Mouse (Mus musculus) lung, postnatal 25 days (tissue): ENCODE results near the gene Cdv3.

Experiments used
- DNase-seq: peaks from one replicate; pipeline ENCODE4 v3.0.0; 2022; ENCODE audit warnings: low spot score

Gene Cdv3

DNA sequence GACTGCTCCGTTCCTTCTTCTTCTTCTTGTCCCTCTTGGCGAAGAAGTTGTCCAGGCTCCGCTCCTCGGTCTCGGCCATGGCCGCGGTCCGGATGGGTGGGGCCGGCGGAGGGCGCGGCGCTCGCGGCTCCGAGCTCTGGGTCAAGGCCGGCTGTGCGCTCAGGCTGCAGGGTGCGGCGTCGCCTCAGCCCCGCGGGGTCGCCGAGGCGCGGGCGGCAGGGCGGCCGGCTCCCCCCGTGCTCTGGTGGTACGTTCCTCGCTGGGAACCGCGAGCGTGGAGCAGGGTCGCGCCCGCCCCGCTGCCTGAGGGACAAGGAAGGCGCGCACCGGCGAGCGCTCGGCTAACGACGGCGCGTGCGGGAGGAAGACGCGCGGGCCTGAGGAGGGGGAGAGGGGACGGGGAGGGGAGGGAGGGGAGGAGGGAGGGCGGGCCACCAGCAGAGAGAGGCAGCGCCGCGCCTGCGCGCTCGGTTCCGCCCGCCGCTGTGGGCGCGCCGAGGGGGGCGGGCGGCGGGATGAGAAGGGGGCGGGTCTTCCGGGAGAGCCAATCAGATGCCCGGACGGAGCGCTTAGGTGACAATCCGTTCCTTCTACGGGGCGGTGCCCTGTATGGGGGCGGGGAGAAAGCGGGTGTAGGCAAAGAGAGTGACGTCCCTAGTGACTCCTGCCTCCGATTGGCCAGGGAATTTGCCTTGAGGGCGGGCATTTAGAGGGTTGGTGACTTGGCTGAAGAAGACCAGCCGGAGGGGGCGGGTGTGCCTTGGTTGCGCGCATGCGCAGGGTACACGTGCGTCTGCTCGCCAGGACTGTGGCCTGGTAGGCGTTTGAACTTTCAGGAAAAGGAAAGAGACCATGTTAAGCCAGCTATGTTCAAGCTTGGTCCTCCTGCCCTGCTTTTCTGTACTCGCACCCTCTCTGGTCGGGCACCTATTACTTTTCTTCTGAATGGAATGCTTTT lies at the start of gene Cdv3:
Gene Cdv3 (minus strand): TSS at position 551 of the 958 bp plus-strand sequence.
- peak; percentile 100 for DNase-seq

DNA sequence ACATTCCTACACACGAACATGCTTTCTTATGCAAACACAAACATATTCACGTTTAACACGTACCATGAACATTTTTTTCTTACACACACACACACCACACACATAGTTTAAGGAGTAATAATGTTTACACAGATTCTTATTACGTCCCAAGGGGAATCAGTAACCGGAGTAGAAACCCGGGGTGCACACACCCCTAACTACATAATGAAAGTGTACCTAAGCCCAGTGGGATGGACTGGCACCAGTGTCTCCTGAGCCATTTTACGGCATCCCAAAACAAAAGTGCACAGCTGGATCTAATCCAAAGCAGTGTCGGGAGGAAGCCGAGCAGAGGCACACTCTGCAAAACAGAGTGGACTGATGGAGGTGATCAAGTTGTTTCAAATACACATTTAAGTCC lies 47.8 kb upstream of the Cdv3 start:
- DNase-seq: no peak

DNA sequence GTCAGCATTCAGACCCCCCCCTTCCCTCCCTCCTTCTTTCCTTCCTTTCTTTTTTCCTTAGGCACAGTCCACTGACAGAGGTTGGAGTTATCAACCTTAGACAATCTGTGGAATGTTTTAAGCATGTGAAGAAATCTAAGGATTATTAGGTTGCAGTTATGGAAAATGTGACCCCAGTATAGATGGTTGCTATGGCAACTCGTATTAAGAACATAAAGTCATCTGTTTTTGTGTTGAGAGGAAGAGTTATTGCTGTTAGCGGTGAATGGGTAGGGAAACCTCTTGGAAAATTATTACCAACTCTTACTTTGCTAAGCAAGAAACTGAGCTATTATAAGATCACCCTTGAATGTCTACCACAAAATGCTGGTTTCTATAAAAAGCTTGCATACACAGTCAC lies 43.5 kb upstream of the Cdv3 start:
- DNase-seq: no peak

DNA sequence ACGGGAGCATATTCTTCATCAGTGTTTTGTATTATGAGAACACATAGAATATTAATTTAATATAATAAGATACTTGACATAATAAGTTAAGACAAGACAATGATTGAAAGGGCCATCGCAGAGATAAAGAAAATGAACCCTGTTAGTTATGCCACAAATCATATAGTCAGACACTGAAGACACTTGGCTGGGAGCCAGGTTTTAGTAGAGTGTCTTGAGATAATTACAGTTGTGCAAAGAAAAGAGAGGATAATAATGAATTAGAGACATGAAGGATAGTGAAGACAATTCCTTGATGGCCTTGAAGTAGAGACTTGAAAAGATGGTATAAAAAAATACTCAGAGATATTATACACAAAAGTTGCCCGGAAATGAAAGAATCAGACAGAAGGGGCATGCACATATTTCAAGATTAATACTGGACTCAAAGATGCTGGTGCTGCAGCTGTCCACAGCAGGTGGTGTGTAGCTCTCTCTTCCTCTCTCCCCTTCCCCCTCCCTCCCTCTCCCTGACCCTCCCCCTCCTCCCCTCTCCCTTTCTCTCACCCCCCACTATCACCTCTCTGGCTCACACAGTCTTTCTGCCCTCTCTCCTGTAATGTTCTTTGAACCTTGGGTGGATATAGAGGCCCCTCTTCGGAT lies 42.6 kb upstream of the Cdv3 start:
- DNase-seq: no peak

DNA sequence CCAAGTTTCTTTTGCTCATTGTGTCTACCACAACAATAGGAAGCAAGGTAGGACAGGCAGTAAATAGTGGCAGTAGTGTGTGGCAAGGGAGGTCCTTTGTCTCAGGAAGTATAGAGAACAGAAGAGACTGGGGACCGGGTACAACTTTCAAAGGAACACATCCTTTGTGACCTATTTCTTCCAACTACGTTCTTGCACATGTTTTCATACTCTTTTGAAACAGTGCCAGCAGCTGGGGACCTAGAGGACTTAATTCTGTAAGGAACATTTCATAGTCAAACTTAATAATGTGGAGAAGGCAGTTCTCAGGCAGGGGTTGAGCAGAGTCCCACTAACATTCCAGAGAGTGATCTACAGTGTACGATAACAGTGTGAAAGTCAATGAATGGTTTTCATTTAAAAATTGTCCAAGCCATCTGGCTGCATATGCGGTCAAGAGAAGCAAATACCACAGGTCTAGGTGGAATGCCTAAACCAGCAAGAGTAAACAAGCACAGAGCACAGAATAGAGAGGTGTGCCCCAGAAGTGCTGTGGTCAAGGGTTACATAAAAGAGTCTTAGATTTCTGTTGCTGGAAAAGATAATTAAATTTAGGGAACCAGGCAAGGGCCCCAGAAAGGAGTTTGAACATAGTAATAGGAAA lies 37.8 kb upstream of the Cdv3 start:
- peak; percentile 27 for DNase-seq

DNA sequence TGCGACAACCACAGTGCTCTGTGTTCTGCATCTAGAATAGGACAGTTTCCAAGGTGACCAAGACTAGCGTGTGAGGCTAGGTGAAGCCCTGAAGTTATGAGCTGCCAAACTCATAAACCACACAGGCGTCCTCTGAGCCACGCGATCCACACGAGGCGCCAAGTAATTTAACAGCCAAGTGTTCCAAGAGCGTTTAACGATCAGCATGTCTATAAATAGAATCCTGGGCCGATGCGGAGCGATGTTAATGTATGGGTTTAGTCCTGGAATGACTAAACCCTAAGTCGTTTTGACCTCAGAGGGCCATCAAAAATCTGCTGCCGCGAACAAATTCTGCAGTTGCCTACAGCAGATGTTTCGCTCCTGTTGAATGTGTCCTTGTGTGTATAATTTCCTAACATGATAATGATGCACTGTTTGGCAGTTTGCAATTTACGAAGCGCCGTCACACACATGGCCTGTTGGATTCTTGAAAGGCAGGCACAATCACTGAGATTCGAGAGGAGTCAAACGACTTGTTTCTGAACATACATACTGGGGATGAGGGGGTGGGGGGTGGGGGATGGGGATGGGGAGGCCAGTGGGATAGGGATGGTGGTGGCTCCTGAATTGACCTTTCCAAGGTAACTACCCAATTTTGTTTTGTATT lies 33.0 kb upstream of the Cdv3 start:
- no peak for DNase-seq

DNA sequence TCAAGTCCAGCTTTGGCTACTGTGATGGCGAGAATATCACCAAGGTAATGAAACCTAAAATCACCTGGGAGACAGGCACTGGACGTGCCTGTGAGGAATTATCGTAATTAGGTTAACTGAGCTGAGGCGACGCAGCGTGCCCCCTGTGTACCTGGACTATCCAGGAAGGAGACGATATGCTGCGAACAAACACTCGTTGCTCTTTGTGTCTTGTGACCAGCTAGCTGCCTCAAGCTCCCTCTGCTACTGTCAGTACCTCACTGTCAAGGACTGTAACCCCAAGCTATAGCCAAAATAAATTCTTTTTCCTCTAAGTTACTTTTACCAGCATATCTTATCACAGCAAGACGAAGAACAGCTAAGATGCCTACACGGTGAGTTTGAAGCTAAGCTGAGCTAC lies 27.6 kb upstream of the Cdv3 start:
- no peak for DNase-seq

DNA sequence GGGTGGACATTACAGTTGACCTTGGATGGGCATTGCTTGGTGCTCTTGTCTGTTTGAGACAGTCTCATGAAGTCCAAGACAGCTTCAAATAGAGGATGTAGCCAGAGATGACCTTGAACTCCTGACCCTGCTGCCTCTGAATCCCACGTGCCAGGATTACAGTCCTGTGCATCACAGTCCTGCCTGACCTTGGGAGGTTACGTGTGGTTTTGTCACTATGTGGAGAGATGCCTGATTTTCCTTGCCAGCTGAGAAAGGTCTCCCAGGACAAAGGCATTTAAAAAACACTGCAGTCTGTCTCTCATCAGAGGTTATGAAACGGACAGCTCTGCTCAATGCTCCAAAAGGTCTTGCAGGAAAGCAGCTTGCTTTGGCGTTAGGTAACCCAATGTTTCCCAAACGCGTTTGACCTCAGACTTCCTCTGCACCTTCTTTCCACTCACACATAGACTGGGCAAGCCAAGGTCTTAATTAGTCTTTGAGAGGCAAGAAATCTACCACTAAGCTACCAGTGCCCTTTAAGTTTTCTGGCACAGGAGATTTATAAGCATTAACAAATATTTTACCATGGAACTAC lies 26.2 kb upstream of the Cdv3 start:
- DNase-seq: no peak

DNA sequence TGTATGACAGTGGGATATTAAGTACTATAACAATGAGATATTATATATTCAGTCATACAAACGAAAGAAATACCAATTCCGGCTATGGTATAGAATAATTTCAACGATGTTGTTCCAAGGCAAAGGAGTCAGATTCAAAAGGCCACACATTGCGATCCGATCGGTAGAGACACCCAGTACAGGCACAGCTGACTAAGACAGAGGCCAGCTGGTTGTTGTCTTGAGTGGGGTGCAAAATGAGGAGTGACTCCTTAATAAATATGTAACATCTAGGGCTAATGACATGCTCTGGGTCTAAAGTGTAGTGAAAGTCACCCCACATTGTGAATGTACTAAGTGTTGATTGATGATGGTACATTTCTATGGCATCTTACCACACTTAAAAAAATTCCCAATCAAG lies 23.6 kb upstream of the Cdv3 start:
- no peak for DNase-seq

DNA sequence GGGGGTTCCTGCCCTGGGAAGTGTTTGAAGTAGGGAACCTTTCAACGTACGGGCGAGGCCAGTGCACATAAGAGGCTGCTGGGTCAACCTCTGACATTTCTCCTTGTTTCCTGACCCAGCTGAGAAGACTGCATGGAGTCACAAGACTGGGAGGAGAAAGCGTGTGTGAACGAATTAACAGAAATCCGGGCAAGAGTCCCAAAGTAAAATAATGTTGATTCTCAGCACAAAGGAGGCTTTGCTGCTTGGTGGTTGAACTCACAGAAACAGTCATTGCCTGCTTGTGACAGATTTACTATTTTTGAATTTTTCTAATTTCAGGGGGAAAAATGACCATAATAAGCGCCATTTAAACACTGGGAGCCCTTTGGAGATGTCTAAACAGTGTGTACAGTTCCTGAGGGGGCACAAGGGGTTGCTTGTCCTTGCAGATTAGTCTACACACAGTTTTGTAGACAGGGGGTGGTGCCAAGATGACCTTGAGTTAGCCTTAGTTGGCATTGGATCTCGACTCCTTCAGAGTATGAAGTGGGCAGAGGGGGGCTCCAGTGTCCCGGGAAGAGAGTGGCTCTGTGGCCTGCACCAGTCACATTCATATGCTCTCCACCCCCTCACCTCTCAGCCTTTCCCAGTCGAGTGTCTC lies 21.5 kb upstream of the Cdv3 start:
- no peak for DNase-seq

DNA sequence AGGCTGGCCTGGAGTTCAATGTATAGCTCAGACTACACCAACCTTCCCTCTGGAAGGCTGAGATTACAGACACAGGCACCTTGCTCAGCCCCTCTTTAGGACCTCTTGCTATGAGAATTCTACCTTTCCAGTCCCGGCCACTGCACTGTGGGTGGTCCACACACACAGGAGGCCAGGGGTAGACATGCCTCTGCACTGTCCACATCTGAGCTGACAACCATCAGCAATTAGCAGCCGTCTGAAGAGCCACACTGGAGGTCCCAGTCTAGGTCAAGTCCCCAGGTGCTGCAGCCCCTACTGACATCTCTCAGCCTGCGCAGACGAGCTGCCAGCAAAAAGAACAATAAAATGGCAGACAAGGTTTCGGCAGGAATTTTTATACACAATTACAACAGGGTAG lies 20.9 kb upstream of the Cdv3 start:
- DNase-seq: no peak

DNA sequence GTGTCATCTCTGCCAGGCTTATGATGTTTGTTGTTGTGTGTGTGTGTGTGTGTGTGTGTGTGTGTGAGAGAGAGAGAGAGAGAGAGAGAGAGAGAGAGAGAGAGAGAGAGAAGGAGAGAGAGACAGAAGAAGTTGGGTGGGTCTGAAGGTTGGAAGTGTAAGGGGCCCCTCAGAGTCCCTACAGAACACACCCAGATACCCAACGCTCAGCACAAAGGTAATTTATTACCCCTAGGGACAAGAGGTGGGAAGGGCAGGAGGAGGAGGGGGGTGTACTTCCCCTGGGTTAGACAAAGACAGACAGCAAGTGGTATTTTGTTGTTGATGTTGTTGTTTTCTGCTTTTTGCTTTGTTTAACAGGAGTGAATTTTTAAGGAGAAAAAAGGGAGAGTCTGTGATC lies 20.0 kb upstream of the Cdv3 start:
- no peak for DNase-seq

DNA sequence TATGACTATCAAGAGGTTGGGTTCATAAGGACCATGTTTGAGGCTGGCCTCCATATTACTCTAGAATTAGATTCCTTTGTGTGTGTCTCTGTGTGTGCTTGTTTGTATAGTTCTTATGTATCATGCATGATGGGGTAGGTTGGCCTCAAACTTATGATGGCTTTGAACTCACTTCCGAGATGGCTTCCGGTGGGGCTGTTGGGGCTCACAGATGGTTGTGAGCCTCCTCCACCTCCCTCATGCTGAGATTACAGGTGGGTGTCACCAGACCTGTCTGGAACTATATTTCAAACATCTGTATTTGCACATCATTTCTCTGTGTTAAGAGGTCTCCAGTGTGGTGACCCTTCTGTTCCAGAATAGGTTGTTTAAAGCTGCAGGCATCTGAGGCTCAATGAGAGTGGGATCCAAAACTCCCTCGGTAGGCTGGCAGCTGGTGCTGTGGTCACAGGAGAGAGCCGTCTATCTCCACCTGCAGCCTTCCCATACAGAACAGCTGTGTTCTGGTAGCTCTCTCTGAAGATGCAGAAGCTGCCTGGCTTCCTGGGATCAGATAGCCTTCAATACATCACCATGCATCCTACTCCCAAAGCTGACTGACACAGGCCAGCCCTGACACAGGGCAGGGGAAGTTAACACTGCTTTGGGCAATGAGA lies 18.6 kb upstream of the Cdv3 start:
- no peak for DNase-seq

DNA sequence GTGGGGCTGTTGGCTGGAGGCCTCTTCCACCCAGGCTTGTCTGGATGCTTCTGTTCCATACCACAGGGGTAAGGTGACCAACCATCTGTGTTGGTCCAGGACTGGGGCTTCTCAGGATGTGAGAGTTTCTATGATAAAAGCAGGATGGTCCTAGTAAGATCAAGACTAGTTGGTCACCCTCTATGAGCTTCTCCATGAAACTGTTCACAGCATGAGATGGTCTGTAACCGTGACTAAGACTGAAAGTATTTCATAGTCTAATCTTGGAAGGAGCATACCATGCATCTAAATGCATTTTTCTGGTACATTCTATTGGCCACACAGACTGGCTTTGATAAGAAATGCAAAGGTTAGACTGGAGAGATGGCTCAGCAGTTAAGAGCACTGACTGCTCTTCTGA lies 17.9 kb upstream of the Cdv3 start:
- no peak for DNase-seq

DNA sequence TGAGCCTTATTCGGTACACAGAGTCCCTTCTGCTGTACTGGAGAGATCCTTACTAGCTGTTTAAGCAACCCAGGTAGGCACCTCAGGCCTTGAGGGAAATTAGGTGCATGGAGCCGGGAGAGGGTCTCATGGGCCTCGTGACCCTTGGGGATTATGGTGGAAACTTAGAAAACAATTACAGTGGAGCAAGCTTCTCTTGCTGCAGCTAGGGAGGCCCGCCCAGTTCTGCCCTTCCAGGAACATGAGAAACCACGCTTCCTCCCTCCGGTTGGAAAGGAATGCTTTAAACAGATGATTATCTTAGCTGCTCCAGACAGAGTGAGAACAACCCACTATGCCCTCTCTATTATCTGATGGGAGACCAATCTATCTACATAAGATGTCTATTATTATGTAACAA lies 17.3 kb upstream of the Cdv3 start:
- no peak for DNase-seq

DNA sequence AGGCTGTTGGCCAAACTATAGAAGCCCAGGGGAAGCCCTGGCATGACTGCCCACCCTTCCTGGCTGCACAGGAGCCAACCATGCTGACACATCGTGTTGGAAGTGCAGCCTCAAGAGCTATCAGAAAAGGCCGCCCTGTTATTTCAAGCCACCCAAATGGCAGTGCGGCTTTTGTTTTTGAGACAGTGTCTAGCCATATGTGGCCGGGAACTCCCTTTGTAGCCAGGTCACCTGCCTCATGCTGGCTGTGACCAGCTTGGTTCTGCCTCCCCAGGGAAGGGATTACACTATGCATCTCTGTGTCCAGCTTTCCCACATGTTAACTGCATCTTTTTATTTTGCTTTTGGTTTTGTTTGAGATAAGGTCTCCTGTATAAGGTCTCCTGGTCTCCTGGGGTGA lies 14.9 kb upstream of the Cdv3 start:
- DNase-seq: no peak

DNA sequence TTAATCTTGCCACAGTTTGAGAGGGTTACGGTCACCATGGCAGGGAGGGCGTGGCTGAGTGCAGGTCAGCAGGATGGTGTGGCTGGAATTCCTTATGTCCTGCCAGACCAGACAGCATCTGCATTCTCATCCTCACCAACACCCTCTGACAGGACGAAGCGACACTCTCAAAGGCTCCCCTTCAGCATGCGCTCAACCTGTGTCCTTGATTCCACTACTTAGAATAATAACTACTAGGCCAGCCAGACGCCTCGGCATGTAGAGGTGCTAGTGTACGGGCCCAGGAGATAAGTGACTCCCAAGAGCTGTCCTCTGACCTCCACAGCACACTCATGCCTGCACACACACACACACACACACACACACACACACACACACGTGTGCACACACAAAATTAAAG lies 13.6 kb upstream of the Cdv3 start:
- no peak for DNase-seq

DNA sequence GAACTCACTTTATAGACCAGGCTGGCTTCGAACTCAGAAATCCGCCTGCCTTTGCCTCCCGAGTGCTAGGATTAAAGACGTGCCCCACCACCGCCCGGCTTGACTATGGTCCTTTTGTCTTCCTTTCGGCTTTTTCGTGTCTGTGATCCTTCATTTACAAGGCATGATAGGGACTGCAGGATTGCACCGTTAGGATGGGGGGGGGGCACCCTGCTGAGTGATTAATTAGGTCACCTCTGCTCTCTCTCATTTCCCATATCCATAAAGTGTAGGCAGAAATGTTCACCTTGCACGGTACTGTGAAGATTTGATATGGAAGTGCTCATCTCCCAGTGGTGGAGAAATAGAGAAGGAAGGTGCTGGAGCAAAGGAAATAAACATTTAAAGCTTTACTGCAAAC lies 13.0 kb upstream of the Cdv3 start:
- DNase-seq: no peak

DNA sequence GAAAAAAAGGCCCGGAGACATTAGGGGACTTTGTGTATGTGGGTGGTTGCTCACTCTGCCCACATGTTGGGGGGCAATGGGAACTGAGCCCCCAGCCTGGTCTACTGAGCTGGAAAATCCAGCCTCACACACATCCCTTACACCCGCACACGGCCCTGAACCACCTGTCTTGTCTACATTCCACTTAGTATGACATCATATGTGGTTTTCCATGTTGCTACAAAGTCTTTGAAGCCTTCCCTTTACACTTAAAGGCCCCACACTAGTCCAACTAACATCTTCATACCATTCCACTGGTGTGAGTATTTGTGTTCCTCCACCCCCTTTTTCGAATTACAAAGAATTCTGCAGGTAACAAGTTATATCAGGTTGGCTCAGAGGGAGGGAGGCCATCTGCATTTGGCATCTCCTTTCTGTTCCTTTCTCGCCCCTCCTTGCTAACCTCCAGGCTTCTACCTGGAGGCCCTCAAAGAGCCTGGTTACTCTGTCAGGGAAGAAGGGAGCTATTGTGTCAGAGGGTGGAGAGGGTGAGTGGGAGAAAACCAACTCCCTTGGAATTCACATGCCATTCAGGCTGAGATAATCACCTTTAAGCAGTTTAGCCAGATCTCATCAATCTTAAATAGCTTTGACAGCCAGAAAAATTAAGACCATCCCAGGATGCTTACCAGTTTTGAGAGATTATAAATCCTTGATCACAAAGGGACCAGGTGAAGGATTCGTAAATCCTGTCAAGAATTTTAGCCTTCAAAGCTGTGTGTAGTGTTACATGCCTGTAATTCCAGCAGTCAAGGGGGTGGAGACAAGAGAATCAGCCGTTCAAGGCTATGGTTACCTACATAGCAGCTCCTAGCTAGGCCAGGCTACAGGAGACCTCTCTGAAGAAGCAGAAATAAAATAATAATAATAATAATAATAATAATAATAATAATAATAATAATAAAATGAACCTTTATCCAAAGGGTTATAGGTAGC lies 11.0 kb upstream of the Cdv3 start:
- DNase-seq: no peak
